Mouse (Mus musculus) thymus, adult 2 months (tissue): ENCODE results near the gene Eps8.

Experiments used
- CTCF ChIP-seq: fragments of 200-500 bp; IDR thresholded peaks from 2 replicates; pipeline ENCODE4 v1.5.1; 2012; ENCODE audit warnings: mild to moderate bottlenecking, control low read depth, low read length, moderate library complexity, borderline replicate concordance; ENCODE audit not compliant: control insufficient read depth, poor library complexity, insufficient read depth; ENCODE audit errors: extremely low read depth
- POLR2A ChIP-seq: fragments of 200-500 bp; IDR thresholded peaks from 2 replicates; pipeline ENCODE4 v1.6.1; 2012; ENCODE audit warnings: mild to moderate bottlenecking, low read length, control low read depth, moderate library complexity; ENCODE audit not compliant: control insufficient read depth, poor library complexity, insufficient read depth; ENCODE audit errors: extremely low read depth

GRCm38 (mm10) chr6:137690550-137691119 is 36.0 kb upstream of the Eps8 start:
- TF ChIP-seq CTCF (no peak), POLR2A (no peak)
